Mouse (Mus musculus) layer of hippocampus, adult 9-10 months (tissue): Measurements from ENCODE around the gene Vps4b.
A peak's percentile ranks its signal among the peaks of the same experiment; 100 is the strongest.

Experiments
- DNase-seq: peaks from one replicate; pipeline ENCODE4 v3.0.0; 2022; ENCODE audit warnings: low spot score

The Vps4b gene

GRCm38 (mm10) chr1:106796542-106796924, at the start of gene Vps4b:
Vps4b (minus strand) TSS chr1:106796728.
- peak; percentile 90 for DNase-seq

GRCm38 (mm10) chr1:106828784-106829183, 32.3 kb upstream of the Vps4b start:
- no peak for DNase-seq

DNA sequence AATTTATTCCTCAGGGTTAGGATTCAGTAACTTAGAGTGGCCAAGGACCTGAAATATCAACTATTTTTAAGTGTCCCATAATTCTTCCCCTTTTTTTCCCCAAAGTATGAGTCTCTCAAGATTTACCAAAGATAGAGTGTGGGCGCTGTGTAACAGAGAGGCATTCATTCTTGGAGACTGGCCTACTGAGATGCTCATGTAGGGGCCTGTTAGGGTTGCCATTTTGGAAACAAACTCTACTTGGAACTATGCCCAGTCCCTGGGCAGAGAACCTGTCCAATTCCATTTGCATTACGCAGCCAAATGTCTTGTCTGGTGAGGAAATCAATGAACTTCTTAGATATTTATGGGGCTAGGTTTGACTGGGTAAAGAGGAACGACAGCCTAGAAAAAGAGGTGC, 25.8 kb upstream of the Vps4b start:
- DNase-seq = no peak

- DNase-seq = no peak
These were observed 21.8 kb upstream of the Vps4b start for GRCm38 (mm10) chr1:106818323-106818722.

- no peak for DNase-seq
These were observed 20.2 kb upstream of the Vps4b start for GRCm38 (mm10) chr1:106816766-106817165.

DNA sequence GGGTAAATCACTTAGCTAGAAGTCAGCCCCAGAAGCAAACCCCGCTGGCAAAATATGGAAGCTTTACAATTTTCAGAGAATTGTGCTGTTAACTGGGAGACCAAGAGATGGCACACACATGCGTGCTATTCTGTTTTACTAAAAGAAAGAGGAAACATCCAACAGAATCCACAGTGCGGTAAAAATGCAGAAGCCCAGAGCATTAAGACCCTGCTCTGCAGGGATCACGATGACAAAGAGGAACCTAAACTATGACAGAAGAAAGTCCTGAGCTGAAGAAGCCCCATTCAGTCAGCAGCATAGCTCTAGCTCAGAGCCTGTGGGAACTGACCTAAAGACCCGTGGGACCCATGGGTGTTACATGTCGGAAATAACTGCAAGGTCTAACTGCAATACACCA, 18.7 kb upstream of the Vps4b start:
- no peak for DNase-seq

GRCm38 (mm10) chr1:106814864-106815263, 18.3 kb upstream of the Vps4b start:
- no peak for DNase-seq

DNA sequence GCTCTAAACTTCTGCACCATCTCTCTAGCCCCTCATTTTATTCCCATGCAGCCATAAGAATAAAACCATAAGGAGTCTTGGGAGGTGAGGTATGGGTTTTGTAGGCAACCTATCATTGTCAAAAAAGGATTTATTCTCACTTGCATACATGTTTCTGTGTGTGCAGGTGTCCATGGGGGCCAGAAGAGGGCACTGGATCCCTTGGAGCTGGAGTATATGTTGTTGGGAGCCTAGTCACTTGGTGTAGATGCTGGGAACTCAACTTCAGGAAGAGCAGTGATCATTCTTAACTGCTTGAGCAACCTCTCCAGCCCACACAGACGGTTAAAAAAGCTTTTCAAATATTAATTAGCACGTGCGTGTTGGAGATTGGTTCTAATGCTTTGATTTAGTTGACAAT, 3.4 kb upstream of the Vps4b start:
- DNase-seq = no peak

GRCm38 (mm10) chr1:106799406-106799805, 2.9 kb upstream of the Vps4b start:
- no peak for DNase-seq

- no peak for DNase-seq
These were observed 655 bp upstream of the Vps4b start for GRCm38 (mm10) chr1:106796987-106797779.

DNA sequence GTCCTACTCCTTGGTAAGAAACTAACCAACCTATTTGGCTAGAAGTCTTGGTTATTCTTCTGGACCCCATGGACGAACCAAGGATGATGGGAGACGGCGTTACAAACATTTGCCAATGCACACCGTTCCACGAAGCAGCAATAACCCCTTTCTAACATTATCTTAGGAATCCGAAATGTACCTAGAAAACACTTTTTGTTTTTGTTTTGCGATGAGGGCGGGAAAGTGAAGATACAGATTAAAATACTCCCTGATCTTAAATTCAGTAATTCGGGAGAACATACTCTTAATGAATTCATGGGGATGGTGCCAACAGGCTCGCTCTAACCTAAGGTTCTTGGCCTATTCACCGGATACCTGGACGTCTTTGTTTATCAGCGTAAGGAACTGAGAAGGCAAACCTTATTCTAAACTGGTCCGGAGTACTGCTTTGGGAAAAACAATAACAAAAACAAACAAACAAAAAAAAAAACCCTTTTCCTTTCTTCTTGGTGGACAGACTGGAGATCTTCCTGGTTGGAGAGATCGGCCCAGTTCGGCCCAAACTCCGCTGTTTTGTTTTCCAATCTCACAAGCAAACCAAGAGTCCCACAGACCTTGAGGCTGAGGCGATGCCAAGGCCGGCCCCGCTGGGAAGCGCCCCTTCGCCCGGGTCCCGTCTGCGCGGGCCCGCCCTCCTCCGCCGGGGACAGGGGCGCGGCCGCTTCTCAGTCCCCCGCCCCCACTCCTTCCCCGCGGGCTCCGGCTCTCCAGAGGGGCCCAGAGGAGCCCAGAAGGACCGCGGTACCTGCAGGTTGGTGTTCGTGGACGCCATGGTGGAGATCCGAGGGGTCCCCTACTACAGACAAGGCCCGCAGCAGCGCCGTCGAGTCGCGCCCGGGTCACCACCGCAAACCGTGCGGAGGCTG, 640 bp downstream of the Vps4b start:
- DNase-seq = no peak

DNA sequence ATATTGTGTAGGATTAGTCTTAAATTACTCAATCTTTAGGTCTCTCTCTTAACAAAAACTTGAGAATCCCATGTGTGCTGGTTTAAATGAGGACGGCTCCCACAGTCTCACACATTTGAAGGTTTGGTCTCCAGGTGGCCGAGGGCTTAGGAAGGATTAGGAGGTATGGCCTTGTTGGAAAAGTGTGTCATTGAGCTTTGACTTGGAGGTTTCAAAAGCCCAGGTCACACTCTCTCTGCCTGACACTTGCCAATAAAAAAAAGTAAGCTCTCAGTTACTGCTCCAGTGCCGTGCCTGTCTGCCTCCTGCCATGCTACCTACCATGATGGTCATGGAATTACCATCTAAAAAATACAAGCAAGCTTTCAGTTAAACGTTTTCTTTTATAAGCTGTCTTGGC, 21.6 kb downstream of the Vps4b start:
- DNase-seq = no peak

GRCm38 (mm10) chr1:106774092-106774491, 22.4 kb downstream of the Vps4b start:
- no peak for DNase-seq

- no peak for DNase-seq
These were observed 27.8 kb downstream of the Vps4b start for GRCm38 (mm10) chr1:106768773-106769172.

DNA sequence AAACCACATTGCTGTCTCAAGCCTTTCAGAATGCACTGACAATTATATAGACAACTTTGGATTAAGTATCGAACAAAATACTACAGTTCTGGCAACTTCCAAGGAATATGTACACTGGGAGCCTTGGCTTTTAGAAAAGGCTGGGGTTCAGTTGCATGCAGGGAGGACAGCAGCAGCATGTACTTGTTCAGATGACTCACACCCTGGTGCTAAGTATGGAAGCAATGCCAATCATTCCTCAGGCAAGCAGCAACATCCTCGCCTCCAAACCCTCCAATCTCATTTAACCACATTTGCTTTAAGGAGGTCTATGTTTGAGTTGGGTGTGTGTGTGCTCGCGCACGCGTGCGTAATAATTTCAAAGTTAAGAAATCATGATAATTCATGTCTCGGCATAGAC, 30.8 kb downstream of the Vps4b start:
- DNase-seq = no peak

GRCm38 (mm10) chr1:106764846-106765245, 31.7 kb downstream of the Vps4b start:
- no peak for DNase-seq

- DNase-seq = no peak
These were observed 32.2 kb downstream of the Vps4b start for GRCm38 (mm10) chr1:106764281-106764680.

- DNase-seq = no peak
These were observed 35.8 kb downstream of the Vps4b start for GRCm38 (mm10) chr1:106760750-106761149.

DNA sequence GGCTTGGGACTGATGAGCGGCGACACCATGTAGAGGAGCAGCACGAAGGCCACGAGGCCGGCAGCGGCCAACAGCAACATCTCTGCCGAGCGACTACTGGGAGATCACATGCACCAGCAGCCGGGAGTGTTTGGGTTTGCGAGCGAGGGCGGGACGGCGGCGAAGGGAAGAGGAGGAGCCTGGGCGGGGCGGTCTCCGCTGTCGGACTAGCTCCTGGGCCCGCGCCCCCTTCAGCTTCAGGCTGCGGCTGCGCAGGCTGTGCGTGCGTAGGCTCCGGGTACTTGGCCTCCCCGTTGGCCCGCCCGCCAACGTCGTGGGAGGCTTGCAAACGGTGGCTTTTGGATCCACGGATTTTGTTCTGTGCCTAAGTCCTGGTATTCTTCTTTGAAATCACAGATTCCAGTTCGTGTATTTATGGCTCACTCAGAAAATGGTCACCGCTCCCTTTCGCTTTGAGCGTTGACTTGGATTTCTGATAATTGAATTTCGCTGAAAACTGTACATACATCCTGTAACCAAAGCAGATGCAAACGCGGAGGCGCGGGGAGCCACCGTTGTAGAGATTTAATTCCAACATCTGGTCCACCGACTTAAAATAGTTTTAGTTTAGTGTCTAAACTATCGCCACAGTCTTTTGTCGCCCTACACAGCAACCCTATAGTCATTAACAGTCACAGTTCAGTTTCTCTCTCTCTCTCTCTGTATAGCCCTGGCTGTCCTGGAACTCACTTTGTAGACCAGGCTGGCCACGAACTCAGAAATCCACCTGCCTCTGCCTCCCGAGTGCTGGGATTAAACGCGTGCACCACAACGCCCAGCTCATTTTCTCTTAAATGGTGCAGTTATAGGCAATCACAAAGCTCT, 36.7 kb downstream of the Vps4b start, which contains the start of gene Kdsr:
TSS of gene Kdsr (minus strand) at position 156 of the 864 bp plus-strand sequence.
- peak; percentile 87 for DNase-seq

- DNase-seq = no peak
These were observed 37.6 kb downstream of the Vps4b start for GRCm38 (mm10) chr1:106758734-106759571.

- no peak for DNase-seq
These were observed 39.9 kb downstream of the Vps4b start for GRCm38 (mm10) chr1:106756633-106757032.
